Mouse (Mus musculus) thymus, adult 2 months (tissue): Measurements from ENCODE around the gene Cldn11.

Experiments used
- CTCF ChIP-seq: fragments of 200-500 bp; IDR thresholded peaks from 2 replicates; pipeline ENCODE4 v1.5.1; 2012; ENCODE audit warnings: mild to moderate bottlenecking, control low read depth, low read length, moderate library complexity, borderline replicate concordance; ENCODE audit not compliant: control insufficient read depth, poor library complexity, insufficient read depth; ENCODE audit errors: extremely low read depth
- POLR2A ChIP-seq: fragments of 200-500 bp; IDR thresholded peaks from 2 replicates; pipeline ENCODE4 v1.6.1; 2012; ENCODE audit warnings: mild to moderate bottlenecking, low read length, control low read depth, moderate library complexity; ENCODE audit not compliant: control insufficient read depth, poor library complexity, insufficient read depth; ENCODE audit errors: extremely low read depth

GRCm38 (mm10) chr3:31104936-31105335 is 44.8 kb upstream of the Cldn11 start:
- TF ChIP-seq CTCF (no peak), POLR2A (no peak)
